Mouse (Mus musculus): Measurements from ENCODE around the gene Tsen15. TPM values are rescaled to one million over a fixed set of nuclear protein-coding genes. Genes with fewer than 3 reads are reported as not detected.

The Tsen15 gene
- polyA plus RNA-seq, 1 experiment, result not detected

DNA sequence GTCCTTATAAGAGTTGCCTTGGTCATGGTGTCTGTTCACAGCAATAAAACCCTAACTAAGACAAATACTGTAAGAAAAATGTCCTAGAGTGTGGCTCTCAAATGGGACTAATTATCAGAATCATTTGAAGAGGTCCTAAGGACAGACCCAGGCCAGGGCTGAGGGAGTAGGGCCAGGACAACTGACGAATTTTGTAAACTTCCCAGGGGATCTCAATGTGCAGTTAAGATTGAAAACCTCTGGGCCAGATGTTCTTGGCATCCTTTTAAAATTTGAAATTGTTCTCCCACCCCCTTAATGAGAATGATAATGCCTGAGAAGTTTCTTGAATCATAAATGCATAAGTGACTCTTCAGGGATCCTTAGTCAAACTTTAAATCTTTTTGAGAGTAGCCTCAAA, 27.5 kb upstream of the Tsen15 start:
- H3K27ac ChIP-seq (ENCODE audit: insufficient read depth, low read depth, low read length), result no peak overlapping the region
- WGBS, result 75% methylated on average over 1 of the region's 1 CpGs
- TF ChIP-seq POLR2A (IDR thresholded peaks at IDR 0.05; ENCODE audit: insufficient read depth, low read depth, low read length) (no peak), CTCF (IDR thresholded peaks at IDR 0.05; ENCODE audit: insufficient read depth, low read depth, low read length) (no peak)
- H3K4me1 ChIP-seq (ENCODE audit: control insufficient read depth, insufficient read depth, low read length), result 0 out of 2 replicates have a peak, but pooled peaks cover 2% of the 10 kb centered on the region
- no peak overlapping the region for H3K4me3 ChIP-seq (ENCODE audit: insufficient read depth, low read depth, low read length)

DNA sequence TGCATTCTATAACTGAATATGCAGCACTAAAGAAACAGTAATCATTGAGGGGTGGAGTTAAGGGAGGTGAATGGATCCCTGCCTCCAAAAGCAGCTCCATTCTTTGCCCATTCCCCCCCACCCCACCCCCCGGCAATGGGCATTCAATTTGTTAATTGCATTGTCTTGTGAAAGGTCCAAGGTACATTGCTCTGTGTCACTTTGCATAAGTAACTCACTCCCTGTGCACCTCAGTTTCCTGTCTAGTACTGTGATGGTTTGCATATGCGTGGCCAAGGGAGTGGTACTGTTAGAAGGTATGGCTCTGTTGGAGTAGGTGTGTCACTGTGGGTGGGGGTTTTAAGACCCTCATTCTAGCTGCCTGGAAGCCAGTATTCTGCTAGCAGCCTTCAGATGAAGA, 26.6 kb upstream of the Tsen15 start:
- 93% methylated on average over 2 of the region's 2 CpGs for WGBS
- TF ChIP-seq CTCF (IDR thresholded peaks at IDR 0.05; ENCODE audit: insufficient read depth, low read depth, low read length) (no peak), POLR2A (IDR thresholded peaks at IDR 0.05; ENCODE audit: insufficient read depth, low read depth, low read length) (no peak)
- H3K4me3 ChIP-seq (ENCODE audit: insufficient read depth, low read depth, low read length), result no peak overlapping the region
- no peak overlapping the region for H3K27ac ChIP-seq (ENCODE audit: insufficient read depth, low read depth, low read length)
- 0 out of 2 replicates have a peak, but pooled peaks cover 2% of the 10 kb centered on the region for H3K4me1 ChIP-seq (ENCODE audit: control insufficient read depth, insufficient read depth, low read length)

DNA sequence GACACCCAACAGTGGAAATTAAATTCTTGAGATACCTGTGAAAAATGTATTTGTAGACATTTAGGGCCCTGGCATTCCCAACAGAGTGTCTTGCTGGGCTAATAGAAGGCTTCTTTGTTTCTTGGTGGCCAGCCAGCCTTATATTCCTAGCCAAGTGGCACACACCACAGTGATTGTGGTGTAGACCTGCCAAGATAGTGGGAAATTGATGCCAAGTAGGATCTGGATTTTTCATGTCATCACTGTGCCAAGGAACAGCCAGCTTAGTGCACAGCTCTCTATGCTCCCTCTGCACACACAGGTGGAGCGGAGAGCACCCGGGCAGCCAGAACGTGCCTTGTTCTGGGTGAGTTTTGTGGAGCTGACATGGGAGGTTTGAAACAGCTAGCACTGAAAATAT, 24.2 kb upstream of the Tsen15 start:
- no peak overlapping the region for H3K4me3 ChIP-seq (ENCODE audit: insufficient read depth, low read depth, low read length)
- WGBS, result 50% methylated on average over 3 of the region's 3 CpGs
- TF ChIP-seq CTCF (IDR thresholded peaks at IDR 0.05; ENCODE audit: insufficient read depth, low read depth, low read length) (no peak), POLR2A (IDR thresholded peaks at IDR 0.05; ENCODE audit: insufficient read depth, low read depth, low read length) (no peak)
- H3K4me1 ChIP-seq (ENCODE audit: control insufficient read depth, insufficient read depth, low read length), result peaks cover 5% of the 10 kb centered on the region
- H3K27ac ChIP-seq (ENCODE audit: insufficient read depth, low read depth, low read length), result no peak overlapping the region

DNA sequence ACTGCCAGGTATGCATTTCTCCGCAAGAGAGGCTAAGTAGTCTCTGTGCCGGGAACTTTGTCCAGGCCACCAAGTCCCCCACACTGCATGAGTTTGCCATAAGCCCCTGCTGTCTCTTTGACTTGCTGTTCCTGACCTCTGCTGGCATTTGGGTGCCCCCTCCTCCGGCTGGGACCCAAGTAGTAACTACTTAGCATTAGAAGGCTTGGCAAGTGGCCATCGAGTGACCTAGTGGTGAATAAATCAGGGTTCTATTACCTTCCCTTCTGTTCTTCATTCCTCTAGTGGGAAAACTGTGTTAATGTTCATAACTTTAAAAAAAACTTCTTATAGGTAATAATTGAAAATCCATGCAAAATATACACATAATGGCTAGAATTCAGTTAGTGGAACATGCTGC, 22.9 kb upstream of the Tsen15 start:
- Histone ChIP-seq H3K4me1 (ENCODE audit: control insufficient read depth, insufficient read depth, low read length) (peaks cover 4% of the 10 kb centered on the region), H3K4me3 (ENCODE audit: insufficient read depth, low read depth, low read length) (no peak overlapping the region), H3K27ac (ENCODE audit: insufficient read depth, low read depth, low read length) (no peak overlapping the region)
- no peak for TF ChIP-seq CTCF (IDR thresholded peaks at IDR 0.05; ENCODE audit: insufficient read depth, low read depth, low read length)
- TF ChIP-seq POLR2A (IDR thresholded peaks at IDR 0.05; ENCODE audit: insufficient read depth, low read depth, low read length), result no peak
- WGBS, result 70% methylated on average over 4 of the region's 4 CpGs

DNA sequence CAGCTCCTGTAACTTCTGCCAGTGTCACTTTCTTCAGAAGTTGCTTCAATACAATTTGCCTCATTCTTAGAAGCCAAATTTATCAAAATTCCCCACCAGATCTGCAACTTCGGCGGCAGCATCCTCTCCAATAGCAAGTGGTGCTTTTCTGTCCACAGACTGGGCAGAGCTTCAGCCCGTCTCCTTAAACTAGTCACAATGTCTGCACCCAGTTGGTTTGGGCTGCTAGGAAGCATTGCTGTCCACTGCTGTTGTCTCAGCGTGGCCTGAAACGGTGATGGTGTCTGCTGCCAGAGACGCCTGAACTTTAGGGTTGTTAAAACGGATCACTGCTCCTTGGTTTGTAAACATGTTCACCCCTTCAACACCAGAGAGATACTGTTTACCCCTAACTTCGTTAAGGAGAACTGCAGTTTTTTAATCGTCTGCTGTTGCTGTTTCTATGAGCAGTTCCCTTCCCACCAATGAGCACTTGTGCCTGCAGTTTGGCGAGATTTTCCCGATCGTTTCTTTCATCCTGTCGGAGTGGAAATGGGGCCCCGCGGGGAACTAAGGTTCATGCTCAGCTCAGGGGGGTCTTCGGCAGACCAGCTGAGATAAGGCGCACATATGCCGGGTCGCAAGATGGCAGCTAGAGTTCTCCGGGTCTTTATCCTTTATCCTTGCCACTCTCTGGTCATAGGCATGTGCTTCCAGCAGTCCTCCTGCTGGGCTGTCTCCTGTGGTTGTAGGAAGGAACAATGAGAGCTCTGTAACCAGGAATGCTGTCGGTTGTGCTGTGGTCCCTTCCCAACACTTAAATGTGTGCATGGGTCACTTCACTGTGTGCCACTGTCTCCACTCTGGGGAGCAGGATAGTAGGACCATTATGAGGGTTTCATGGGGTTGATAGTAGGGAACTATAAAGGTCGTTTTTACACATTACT, 20.8 kb upstream of the Tsen15 start:
- no peak overlapping the region for H3K4me3 ChIP-seq (ENCODE audit: insufficient read depth, low read depth, low read length)
- H3K4me1 ChIP-seq (ENCODE audit: control insufficient read depth, insufficient read depth, low read length), result peaks cover 3% of the 10 kb centered on the region
- TF ChIP-seq CTCF (IDR thresholded peaks at IDR 0.05; ENCODE audit: insufficient read depth, low read depth, low read length) (no peak), POLR2A (IDR thresholded peaks at IDR 0.05; ENCODE audit: insufficient read depth, low read depth, low read length) (no peak)
- no peak overlapping the region for H3K27ac ChIP-seq (ENCODE audit: insufficient read depth, low read depth, low read length)
- WGBS, result 24% methylated on average over 22 of the region's 22 CpGs

DNA sequence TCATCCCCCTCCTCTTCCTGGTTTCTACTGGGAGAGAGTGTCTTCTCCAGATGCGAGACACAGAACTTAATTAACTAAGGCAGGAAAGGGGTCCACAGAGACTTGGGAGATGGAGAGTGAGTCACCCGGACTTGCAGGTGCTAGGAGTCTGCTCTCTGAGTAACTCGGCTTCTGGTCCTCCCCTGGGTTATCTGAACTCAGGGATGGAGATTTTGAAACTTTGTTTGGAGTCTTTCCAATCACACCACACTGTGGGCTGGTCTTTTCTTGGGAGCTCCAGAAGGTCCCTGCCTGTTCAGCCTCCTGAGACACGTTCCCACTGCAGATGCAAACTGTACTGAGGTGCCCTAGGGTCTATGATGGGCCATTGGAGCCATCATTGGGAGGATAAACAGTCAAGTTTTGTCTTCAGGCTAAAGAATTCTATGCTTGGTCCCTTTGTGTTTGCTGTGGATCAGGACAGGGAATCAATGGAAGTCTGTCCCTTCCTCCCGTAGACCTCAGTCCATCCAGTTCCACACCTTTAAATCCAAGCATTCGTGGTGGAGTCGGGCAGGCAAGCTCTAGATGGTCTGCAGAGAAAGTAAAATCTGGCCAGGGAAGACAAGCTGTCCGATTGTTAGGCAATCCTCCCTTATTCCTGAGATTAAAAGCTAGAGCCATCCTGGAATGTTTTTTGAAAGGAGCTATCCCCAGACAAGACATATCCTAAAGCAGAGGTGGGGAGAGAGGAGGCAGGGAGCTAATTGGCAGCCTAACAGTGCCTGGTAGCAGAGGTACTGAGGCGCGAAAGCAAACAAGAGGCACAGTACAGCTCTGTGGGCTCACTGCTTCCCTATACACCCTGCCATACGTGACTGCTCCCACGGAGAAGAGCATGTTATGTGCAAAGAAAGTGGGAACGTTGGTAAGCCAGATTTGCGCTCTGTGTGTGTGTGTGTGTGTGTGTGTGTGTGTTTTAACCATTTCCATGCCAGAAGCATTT, 14.4 kb upstream of the Tsen15 start:
- Histone ChIP-seq H3K4me1 (ENCODE audit: control insufficient read depth, insufficient read depth, low read length) (peaks cover 11% of the 10 kb centered on the region; the same call in 1 of the 2 replicates), H3K27ac (ENCODE audit: insufficient read depth, low read depth, low read length) (peak overlapping the region; percentile 24; the same call in 1 of the 2 replicates), H3K4me3 (ENCODE audit: insufficient read depth, low read depth, low read length) (peak overlapping the region; percentile 79)
- WGBS, result 7% methylated on average over 14 of the region's 14 CpGs
- TF ChIP-seq POLR2A (IDR thresholded peaks at IDR 0.05; ENCODE audit: insufficient read depth, low read depth, low read length), result no peak
- no peak for TF ChIP-seq CTCF (IDR thresholded peaks at IDR 0.05; ENCODE audit: insufficient read depth, low read depth, low read length)

DNA sequence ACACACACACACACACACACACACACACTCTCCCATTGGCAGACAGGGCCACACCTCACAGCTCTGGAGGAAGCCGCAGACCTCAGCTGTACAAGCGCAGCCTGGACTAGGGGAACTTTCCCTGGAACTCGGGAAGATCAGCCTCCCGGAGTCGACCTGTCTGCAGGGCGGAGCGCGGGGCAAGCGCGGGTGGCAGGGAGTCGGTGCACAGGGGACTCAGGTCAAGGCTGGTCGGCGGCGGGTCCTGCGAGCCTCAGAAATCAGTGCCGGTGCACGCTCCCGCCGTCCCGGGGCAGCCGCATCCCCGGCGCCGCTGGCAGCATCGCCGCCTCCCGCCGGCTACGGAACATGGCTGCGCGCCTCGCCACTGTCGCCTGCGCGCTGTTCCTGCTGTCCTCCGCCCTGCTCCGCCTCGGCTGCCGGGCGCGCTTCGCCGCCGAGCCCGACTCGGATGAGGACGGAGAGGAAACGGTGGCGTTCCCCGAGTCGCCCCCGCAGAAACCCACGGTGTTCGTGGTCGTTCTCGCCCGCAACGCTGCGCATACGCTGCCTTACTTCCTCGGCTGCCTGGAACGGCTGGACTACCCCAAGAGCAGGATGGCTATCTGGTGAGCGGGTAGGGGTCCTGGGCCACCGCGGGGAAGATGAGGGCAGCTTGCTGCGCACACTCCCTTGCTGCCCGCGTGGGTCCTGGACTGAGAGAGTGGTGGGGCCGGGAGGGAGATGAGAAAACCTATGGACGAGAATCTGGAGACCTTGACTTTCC, 13.5 kb upstream of the Tsen15 start, which contains the start of gene Colgalt2:
Colgalt2 (plus strand) TSS at position 41 of the 766 bp plus-strand sequence.
- TF ChIP-seq POLR2A (IDR thresholded peaks at IDR 0.05; ENCODE audit: insufficient read depth, low read depth, low read length) (no peak), CTCF (IDR thresholded peaks at IDR 0.05; ENCODE audit: insufficient read depth, low read depth, low read length) (no peak)
- peak within 1 kb of the TSS; percentile 79 for H3K4me3 ChIP-seq (ENCODE audit: insufficient read depth, low read depth, low read length)
- H3K4me1 ChIP-seq (ENCODE audit: control insufficient read depth, insufficient read depth, low read length), result peaks cover 11% of the 10 kb centered on the region; the same call in 1 of the 2 replicates
- under 1% methylated on average over 70 of the region's 70 CpGs for WGBS
- H3K27ac ChIP-seq (ENCODE audit: insufficient read depth, low read depth, low read length), result peak within 1 kb of the TSS; percentile 24; the same call in 1 of the 2 replicates

DNA sequence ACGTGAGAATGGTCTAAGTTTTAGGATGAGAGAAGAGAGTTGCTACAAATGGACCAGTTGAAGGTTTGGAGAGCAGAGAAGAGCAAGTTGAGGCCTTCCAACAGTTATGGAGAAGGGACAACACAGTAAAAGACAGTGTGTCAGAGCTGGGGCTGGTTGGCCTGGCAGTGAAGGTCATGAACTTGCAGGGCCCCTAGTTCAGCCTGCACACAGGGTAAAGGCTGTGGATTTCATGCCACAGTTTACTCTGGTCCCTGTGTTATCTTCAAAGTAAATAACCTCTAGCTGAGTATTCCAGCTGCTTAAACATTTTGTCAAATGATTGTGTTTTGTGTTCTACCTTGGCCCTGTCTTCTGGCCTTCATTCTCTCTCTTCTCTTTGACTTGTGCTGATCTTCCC, 12.2 kb upstream of the Tsen15 start:
- Histone ChIP-seq H3K4me3 (ENCODE audit: insufficient read depth, low read depth, low read length) (no peak overlapping the region), H3K27ac (ENCODE audit: insufficient read depth, low read depth, low read length) (no peak overlapping the region), H3K4me1 (ENCODE audit: control insufficient read depth, insufficient read depth, low read length) (peaks cover 11% of the 10 kb centered on the region; the same call in 1 of the 2 replicates)
- TF ChIP-seq CTCF (IDR thresholded peaks at IDR 0.05; ENCODE audit: insufficient read depth, low read depth, low read length), result no peak
- no peak for TF ChIP-seq POLR2A (IDR thresholded peaks at IDR 0.05; ENCODE audit: insufficient read depth, low read depth, low read length)
- 89% methylated on average over 1 of the region's 1 CpGs for WGBS
